Mouse (Mus musculus): ENCODE results near the gene Tcl1.
"Not testable (repeated sequence)": the region's sequence is repeated elsewhere in the genome, so short reads cannot be mapped to it uniquely, and the experiment has no call there.

Gene Tcl1

GRCm38 (mm10) chr12:105199684-105200497 is 22.7 kb downstream of the Tcl1 start:
- in situ Hi-C loops (cut with MboI; ENCODE audit: low pct_unique_long_range_greater_than_20kb in 1 of 2, low sequenced_read_pairs in 2 of 2, unreplicated experiment in 1 of 2) = not testable (repeated sequence)

- in situ Hi-C loops (cut with MboI; ENCODE audit: low pct_unique_long_range_greater_than_20kb in 1 of 2, low sequenced_read_pairs in 2 of 2, unreplicated experiment in 1 of 2) = not testable (repeated sequence)
These were observed 31.9 kb downstream of the Tcl1 start, which contains the start of gene Tcl1b3 for GRCm38 (mm10) chr12:105190743-105191142. Gene Tcl1b3, plus strand, starts transcription at chr12:105191043.

- in situ Hi-C loops (cut with MboI; ENCODE audit: low pct_unique_long_range_greater_than_20kb in 1 of 2, low sequenced_read_pairs in 2 of 2, unreplicated experiment in 1 of 2) = not testable (repeated sequence)
These were observed 33.6 kb downstream of the Tcl1 start for GRCm38 (mm10) chr12:105188980-105189379.

GRCm38 (mm10) chr12:105181040-105181644 is 41.5 kb downstream of the Tcl1 start:
- in situ Hi-C loops (cut with MboI; ENCODE audit: low pct_unique_long_range_greater_than_20kb in 1 of 2, low sequenced_read_pairs in 2 of 2, unreplicated experiment in 1 of 2) = not testable (repeated sequence)

- in situ Hi-C loops (cut with MboI; ENCODE audit: low pct_unique_long_range_greater_than_20kb in 1 of 2, low sequenced_read_pairs in 2 of 2, unreplicated experiment in 1 of 2) = not testable (repeated sequence)
These were observed 46.5 kb downstream of the Tcl1 start, which contains the start of gene Tcl1b5 for GRCm38 (mm10) chr12:105176044-105176443. Gene Tcl1b5, plus strand, starts transcription at chr12:105176344.

- in situ Hi-C loops (cut with MboI; ENCODE audit: low pct_unique_long_range_greater_than_20kb in 1 of 2, low sequenced_read_pairs in 2 of 2, unreplicated experiment in 1 of 2) = not testable (repeated sequence)
These were observed 48.3 kb downstream of the Tcl1 start for GRCm38 (mm10) chr12:105174318-105174717.

- in situ Hi-C loops (cut with MboI; ENCODE audit: low pct_unique_long_range_greater_than_20kb in 1 of 2, low sequenced_read_pairs in 2 of 2, unreplicated experiment in 1 of 2) = no loop called here
These were observed 49.2 kb downstream of the Tcl1 start for GRCm38 (mm10) chr12:105173366-105173765.
